Mouse (Mus musculus) heart, embryonic 10.5 days (tissue): ENCODE results near the gene Pipox. TPM values are rescaled to one million over a fixed set of nuclear protein-coding genes. Genes with fewer than 3 reads are reported as not detected.

Source experiments
- polyA plus RNA-seq: library from polyadenylated mRNA; unstranded; fragments of >200 nt; fragmentation: Nextera tagmentation; extraction: Ambion mirVana; gene quantifications from 2 replicates; pipeline ENCODE4 v1.2.1, GENCODE M21; 2016

Pipox gene
- polyA plus RNA-seq, 1 experiment from 2014 or later, result 3.0 TPM

Other genes with a start within 250 kb of the Pipox start
- gene Nufip2, start 207.9 kb downstream of the Pipox start, polyA plus RNA-seq, result 3.9 TPM in 2 replicates
- gene Cryba1, start 168.8 kb downstream of the Pipox start, polyA plus RNA-seq, result 0.18 TPM in 1 of 2 replicates, not detected in the other
- gene Myo18a, start 130.8 kb downstream of the Pipox start, polyA plus RNA-seq, result 95.5 and 153 TPM in 2 replicates
- 1.1 and 1.6 TPM in 2 replicates for gene Gm10277, start 106.3 kb downstream of the Pipox start, polyA plus RNA-seq
- gene Sez6, start 36.7 kb upstream of the Pipox start, polyA plus RNA-seq, result 0.05 and 0.30 TPM in 2 replicates
- gene Phf12, start 88.7 kb upstream of the Pipox start, polyA plus RNA-seq, result 13.2 and 20.0 TPM in 2 replicates
- gene Dhrs13, start 138.2 kb upstream of the Pipox start, polyA plus RNA-seq, result 14.6 and 16.5 TPM in 2 replicates
- gene Flot2, start 143.8 kb upstream of the Pipox start, polyA plus RNA-seq, result 72.0 and 81.4 TPM in 2 replicates
- 30.7 and 35.6 TPM in 2 replicates for gene Eral1, start 186.3 kb upstream of the Pipox start, polyA plus RNA-seq
- 24.0 and 25.5 TPM in 2 replicates for gene Fam222b, start 200.6 kb upstream of the Pipox start, polyA plus RNA-seq